ENCODE assay signal across 13 mouse cellular contexts in the genomic region with DNA sequence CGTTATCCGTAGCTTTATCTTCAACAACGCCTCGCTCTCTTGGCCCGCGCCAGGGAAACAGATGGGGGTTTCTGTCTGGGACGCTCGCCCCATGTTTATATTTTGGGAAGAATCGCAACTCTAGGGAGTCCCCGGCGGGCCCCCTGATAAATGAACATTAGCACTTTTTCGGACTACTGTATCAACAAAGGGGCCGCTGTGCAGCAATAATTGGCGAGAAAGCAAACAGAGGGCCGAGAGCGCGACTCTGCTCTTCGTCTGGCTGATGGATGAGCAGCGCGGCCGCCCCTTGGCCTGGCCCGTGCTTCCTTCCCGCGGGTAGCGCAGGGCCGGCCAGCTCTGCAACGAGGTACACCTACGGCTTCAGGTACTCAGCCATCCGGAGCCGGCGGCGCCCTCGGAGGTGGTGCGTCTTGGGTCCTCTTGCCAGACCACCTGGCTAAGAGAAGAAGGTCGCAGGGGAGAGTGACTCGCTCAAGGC. TPM values are rescaled to one million over a fixed set of nuclear protein-coding genes. Genes with fewer than 3 reads are reported as not detected.
DNase-seq lines count a peak whose midpoint lies in the region; ATAC-seq and TF ChIP-seq lines count a peak whose summit lies in the region.
"Had no signal": no experiment of that assay in that cellular context is flagged by ENCODE, and none has a peak within 500 bp of the region (broad histone marks: within the 10 kb centered on the region; RNA-seq: fewer than 3 reads in every experiment).

No protein-coding gene starts in this region.

- WGBS in forebrain, embryonic 11.5 days, result under 1% methylated on average over 36 of the region's 36 CpGs
- WGBS in forebrain, postnatal 0 days, result 2% methylated on average over 36 of the region's 36 CpGs
- WGBS in midbrain, embryonic 10.5 days, result under 1% methylated on average over 36 of the region's 36 CpGs
- under 1% methylated on average over 36 of the region's 36 CpGs for WGBS in midbrain, embryonic 16.5 days
- WGBS in forebrain, embryonic 16.5 days, result under 1% methylated on average over 36 of the region's 36 CpGs

- peaks cover 88% of the 10 kb centered on the region for H3K27me3 ChIP-seq in forebrain, embryonic 11.5 days (ENCODE audit: control insufficient read depth, insufficient read depth, low read length)
- H3K27me3 ChIP-seq in forebrain, postnatal 0 days (ENCODE audit: insufficient read depth, low read length), result peaks cover 80% of the 10 kb centered on the region
- peaks cover 98% of the 10 kb centered on the region for H3K27me3 ChIP-seq in midbrain, embryonic 10.5 days (ENCODE audit: low read depth, poor library complexity, severe bottlenecking)
- peaks cover 65% of the 10 kb centered on the region for H3K27me3 ChIP-seq in midbrain, embryonic 16.5 days (ENCODE audit: control insufficient read depth, insufficient read depth, low read depth, low read length)
- H3K27me3 ChIP-seq in forebrain, embryonic 16.5 days (replicated peaks; ENCODE audit: control insufficient read depth, insufficient read depth, low read length), result peaks cover 79% of the 10 kb centered on the region
- no peaks in the 10 kb centered on the region for H3K27me3 ChIP-seq in splenic B cell, adult 2 months (ENCODE audit: control insufficient read depth, insufficient read depth, low read length, poor library complexity, severe bottlenecking)

- H3K4me1 ChIP-seq in forebrain, embryonic 11.5 days (replicated peaks; ENCODE audit: control insufficient read depth, insufficient read depth, low read length), result peaks cover 2% of the 10 kb centered on the region; the same call in 1 of the 2 replicates
- H3K4me1 ChIP-seq in forebrain, postnatal 0 days (ENCODE audit: insufficient read depth), result no peaks in the 10 kb centered on the region
- H3K4me1 ChIP-seq in midbrain, embryonic 10.5 days, result peaks cover 15% of the 10 kb centered on the region
- H3K4me1 ChIP-seq in midbrain, embryonic 16.5 days (ENCODE audit: control insufficient read depth, insufficient read depth, low read length), result no peaks in the 10 kb centered on the region
- H3K4me1 ChIP-seq in forebrain, embryonic 16.5 days (replicated peaks; ENCODE audit: control insufficient read depth, insufficient read depth, low read length), result peaks cover 10% of the 10 kb centered on the region

- H3K4me3 ChIP-seq in forebrain, embryonic 11.5 days (ENCODE audit: low read depth, low read length), result no peak overlapping the region
- no peak overlapping the region for H3K4me3 ChIP-seq in forebrain, postnatal 0 days (ENCODE audit: low read depth, low read length)
- H3K4me3 ChIP-seq in midbrain, embryonic 10.5 days, result peak overlapping the region; percentile 23
- no peak overlapping the region for H3K4me3 ChIP-seq in midbrain, embryonic 16.5 days (ENCODE audit: low read depth, low read length)
- H3K4me3 ChIP-seq in forebrain, embryonic 16.5 days (replicated peaks; ENCODE audit: low read length), result no peak overlapping the region
- no peak overlapping the region for H3K4me3 ChIP-seq in left cerebral cortex, adult 2 months

- H3K9me3 ChIP-seq in forebrain, embryonic 11.5 days (ENCODE audit: control insufficient read depth, low read length), result no peaks in the 10 kb centered on the region
- H3K9me3 ChIP-seq in forebrain, postnatal 0 days (ENCODE audit: low read length), result no peaks in the 10 kb centered on the region
- H3K9me3 ChIP-seq in midbrain, embryonic 10.5 days (replicated peaks), result no peaks in the 10 kb centered on the region
- H3K9me3 ChIP-seq in midbrain, embryonic 16.5 days (replicated peaks; ENCODE audit: control insufficient read depth, low read length, poor library complexity, severe bottlenecking), result no peaks in the 10 kb centered on the region
- no peaks in the 10 kb centered on the region for H3K9me3 ChIP-seq in forebrain, embryonic 16.5 days (ENCODE audit: control insufficient read depth, low read length)

- DNase-seq in forebrain, embryonic 11.5 days (ENCODE audit: low spot score), result peak; percentile 55
- DNase-seq in forebrain, postnatal 0 days, result no peak
- DNase-seq in midbrain, embryonic 10.5 days (ENCODE audit: low spot score), result peak; percentile 57
- peak; percentile 25 for DNase-seq in splenic B cell, adult 2 months (ENCODE audit: low read depth, low spot score)
- DNase-seq in urinary bladder, postnatal 36 days (ENCODE audit: low spot score in 2 of 2), result no peak
- DNase-seq in left cerebral cortex, adult 2 months (ENCODE audit: extremely low spot score in 1 of 2, low spot score in 2 of 2), result no peak
- DNase-seq: cerebellum, adult 9-11 months; gastrocnemius, postnatal 10 days; thymus, postnatal 36 days had no signal

- intact Hi-C loops in left cerebral cortex, adult 2 months (cut with DNase I), result no loop called here

- no peak overlapping the region for H3K9ac ChIP-seq in forebrain, embryonic 11.5 days (ENCODE audit: low read length)
- no peak overlapping the region for H3K9ac ChIP-seq in forebrain, postnatal 0 days
- H3K9ac ChIP-seq in midbrain, embryonic 16.5 days (ENCODE audit: low read depth, low read length), result no peak overlapping the region
- no peak overlapping the region for H3K9ac ChIP-seq in forebrain, embryonic 16.5 days (replicated peaks; ENCODE audit: low read depth, low read length)

- no peak for ATAC-seq in forebrain, embryonic 11.5 days (replicated peaks; ENCODE audit: low FRiP score)
- no peak for ATAC-seq in forebrain, postnatal 0 days
- ATAC-seq in midbrain, embryonic 16.5 days, result no peak
- ATAC-seq in forebrain, embryonic 16.5 days, result peak; percentile 38; the same call in 1 of the 2 replicates

- no peaks in the 10 kb centered on the region for H3K36me3 ChIP-seq in forebrain, embryonic 11.5 days (ENCODE audit: control insufficient read depth, insufficient read depth, low read length)
- no peaks in the 10 kb centered on the region for H3K36me3 ChIP-seq in forebrain, postnatal 0 days (ENCODE audit: insufficient read depth)
- H3K36me3 ChIP-seq in midbrain, embryonic 10.5 days, result no peaks in the 10 kb centered on the region
- H3K36me3 ChIP-seq in midbrain, embryonic 16.5 days (ENCODE audit: control insufficient read depth, insufficient read depth, low read length), result no peaks in the 10 kb centered on the region
- no peaks in the 10 kb centered on the region for H3K36me3 ChIP-seq in forebrain, embryonic 16.5 days (ENCODE audit: control insufficient read depth, insufficient read depth)
- H3K36me3 ChIP-seq in splenic B cell, adult 2 months (ENCODE audit: control insufficient read depth, insufficient read depth, low read length, poor library complexity, severe bottlenecking), result no peaks in the 10 kb centered on the region

- H3K27ac ChIP-seq in forebrain, embryonic 11.5 days (ENCODE audit: low read depth, low read length), result no peak overlapping the region
- no peak overlapping the region for H3K27ac ChIP-seq in forebrain, postnatal 0 days (ENCODE audit: low read depth, low read length)
- H3K27ac ChIP-seq in midbrain, embryonic 10.5 days (replicated peaks), result no peak overlapping the region
- H3K27ac ChIP-seq in midbrain, embryonic 16.5 days (ENCODE audit: low read length), result no peak overlapping the region
- H3K27ac ChIP-seq in forebrain, embryonic 16.5 days (ENCODE audit: low read length), result no peak overlapping the region
- H3K27ac ChIP-seq in left cerebral cortex, adult 2 months, result no peak overlapping the region
- H3K27ac ChIP-seq: kidney, postnatal 0 days; macrophage had no signal

- no peak overlapping the region for H3K4me2 ChIP-seq in forebrain, embryonic 11.5 days (ENCODE audit: low read depth, low read length, severe bottlenecking)
- no peak overlapping the region for H3K4me2 ChIP-seq in forebrain, postnatal 0 days (ENCODE audit: low read depth)
- no peak overlapping the region for H3K4me2 ChIP-seq in midbrain, embryonic 16.5 days (ENCODE audit: low read length)
- no peak overlapping the region for H3K4me2 ChIP-seq in forebrain, embryonic 16.5 days (ENCODE audit: low read length)

- no peak for TF ChIP-seq CTCF in forebrain, postnatal 0 days (IDR thresholded peaks at IDR 0.05; ENCODE audit: low read depth)
- no peak for TF ChIP-seq CTCF in left cerebral cortex, adult 2 months (IDR thresholded peaks at IDR 0.05)

RNA-seq across cellular contexts. Expression of a gene that starts 0.4 kb away (rescaled TPM):
- not detected in 2 replicates for polyA plus RNA-seq in forebrain, embryonic 11.5 days (2014; fragmentation: Nextera tagmentation; extraction: Ambion mirVana)
- 0.14 TPM in 1 of 2 replicates, not detected in the other for total RNA-seq in forebrain, postnatal 0 days (2014; rRNA removed)
- polyA plus RNA-seq in forebrain, postnatal 0 days (2015; fragmentation: Nextera tagmentation; extraction: Ambion mirVana), result not detected in 2 replicates
- not detected in 2 replicates for polyA plus RNA-seq in midbrain, embryonic 10.5 days (2016; fragmentation: Nextera tagmentation; extraction: Ambion mirVana)
- not detected in 2 replicates for polyA plus RNA-seq in midbrain, embryonic 16.5 days (2015; fragmentation: Nextera tagmentation; extraction: Ambion mirVana)
- not detected in 2 replicates for polyA plus RNA-seq in forebrain, embryonic 16.5 days (2015; fragmentation: Nextera tagmentation; extraction: Ambion mirVana)
- total RNA-seq in left cerebral cortex, adult 2 months (2021), result not detected
- total RNA-seq: gastrocnemius, postnatal 10 days had no signal
- polyA plus RNA-seq: kidney, postnatal 0 days; macrophage had no signal

Comparison
In these comparisons a context has a peak if more than half of its experiments do, and no peak if none do; other contexts are left out.
1. DNase-seq: peak in forebrain, embryonic 11.5 days (single experiment), midbrain, embryonic 10.5 days (single experiment) and splenic B cell, adult 2 months (single experiment); none in forebrain, postnatal 0 days (single experiment), urinary bladder, postnatal 36 days (0 of 2) and left cerebral cortex, adult 2 months (0 of 2).